Mouse (Mus musculus) WW6 (cell line): ENCODE results near the gene Flad1.

Source experiments
- DNase-seq: peaks from one replicate; pipeline ENCODE4 v3.0.0-alpha.2; 2013; ENCODE audit warnings: low read depth, low spot score

Gene Flad1

GRCm38 (mm10) chr3:89411490-89412393 is at the start of gene Flad1:
Gene Flad1, minus strand, starts transcription at chr3:89411870.
- peak; percentile 99 for DNase-seq

DNA sequence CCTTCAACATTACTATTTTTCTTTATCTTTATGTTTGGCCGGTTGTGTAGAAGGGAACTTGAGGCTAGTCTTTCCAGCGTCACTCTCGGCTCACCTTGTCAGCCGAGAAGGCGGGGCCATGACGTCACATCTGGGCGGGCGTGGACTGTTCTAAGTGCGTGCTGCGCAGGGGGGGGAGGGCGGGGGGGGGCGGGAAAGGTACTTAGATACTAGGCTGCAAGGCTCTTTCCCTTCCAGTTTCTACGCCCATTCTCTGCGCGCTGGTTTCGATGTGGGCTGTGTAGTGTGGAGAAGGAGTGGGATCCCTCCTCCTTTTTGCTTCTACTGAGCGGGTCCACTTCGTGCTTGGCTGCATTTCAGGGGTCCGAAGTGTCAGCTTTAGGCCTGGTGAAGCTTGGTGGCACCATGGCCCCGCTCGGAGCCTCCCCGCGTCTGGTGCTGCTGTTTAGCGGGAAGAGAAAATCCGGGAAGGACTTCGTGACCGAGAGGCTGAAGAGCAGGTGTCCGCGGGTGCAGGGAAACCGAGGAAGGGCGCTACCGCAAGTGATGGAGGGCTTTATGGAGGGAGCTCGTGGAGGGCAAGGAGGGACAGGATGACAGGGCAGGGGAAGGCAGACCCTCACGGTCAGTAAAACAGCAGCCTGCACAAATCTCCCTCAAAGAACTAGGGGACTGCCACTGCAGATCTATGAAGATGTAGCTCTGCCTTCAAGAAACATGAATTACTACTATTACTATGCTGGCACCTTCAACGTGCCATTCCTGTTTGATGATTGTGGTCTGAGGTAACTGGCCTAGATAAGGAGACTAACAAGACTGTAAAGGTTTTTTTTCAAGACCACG is 47.5 kb upstream of the Flad1 start:
- peak; percentile 75 for DNase-seq

DNA sequence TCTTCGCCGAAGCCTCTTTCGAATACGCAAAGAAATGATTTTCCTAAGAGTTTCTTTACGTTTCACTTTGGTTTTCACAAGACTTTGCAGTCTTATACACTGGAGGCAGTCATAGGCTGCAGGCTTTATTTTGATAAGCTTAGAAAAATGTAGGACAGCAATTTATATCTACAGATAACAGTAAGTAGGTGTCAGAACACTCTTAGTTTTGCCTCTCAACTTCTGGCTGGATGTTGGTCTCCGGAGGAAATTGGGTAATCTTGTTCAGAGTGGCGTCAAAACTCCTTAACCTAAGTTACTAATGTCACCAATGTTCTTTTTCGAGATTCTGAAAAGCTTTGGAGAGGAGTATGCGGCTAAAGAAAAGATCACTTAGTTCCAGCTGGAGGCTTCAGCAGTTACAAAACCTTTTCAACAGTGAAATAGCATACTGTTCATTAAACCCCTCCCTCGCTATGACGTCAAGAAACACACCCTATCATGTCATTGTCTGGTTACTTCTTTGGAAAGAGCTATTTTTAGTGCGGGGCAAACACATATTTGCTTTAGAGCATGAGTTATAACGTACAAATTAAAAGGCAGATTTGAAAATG is 46.8 kb upstream of the Flad1 start:
- DNase-seq = no peak

GRCm38 (mm10) chr3:89456726-89457665 is 45.3 kb upstream of the Flad1 start:
- peak; percentile 79 for DNase-seq

DNA sequence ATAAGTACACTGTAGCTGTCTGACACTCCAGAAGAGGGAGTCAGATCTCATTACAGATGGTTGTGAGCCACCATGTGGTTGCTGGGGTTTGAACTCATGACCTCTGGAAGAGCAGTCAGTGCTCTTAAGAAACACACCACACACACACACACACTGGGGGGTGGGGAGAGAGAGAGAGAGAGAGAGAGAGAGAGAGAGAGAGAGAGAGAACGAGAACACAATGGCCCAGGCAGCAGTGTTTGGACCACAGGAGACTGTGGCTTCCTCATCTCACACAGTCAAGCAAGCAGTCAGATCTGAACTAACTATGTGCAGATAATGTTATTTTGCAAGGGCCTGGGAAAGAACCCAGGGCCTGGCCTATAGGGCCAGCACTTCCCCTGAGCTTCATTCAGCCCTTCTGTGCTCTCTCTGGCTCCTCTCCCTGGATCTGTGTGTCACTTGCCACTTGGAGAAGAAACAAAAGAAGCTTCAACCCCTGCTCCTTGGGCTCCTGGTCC is 44.2 kb upstream of the Flad1 start:
- no peak for DNase-seq

DNA sequence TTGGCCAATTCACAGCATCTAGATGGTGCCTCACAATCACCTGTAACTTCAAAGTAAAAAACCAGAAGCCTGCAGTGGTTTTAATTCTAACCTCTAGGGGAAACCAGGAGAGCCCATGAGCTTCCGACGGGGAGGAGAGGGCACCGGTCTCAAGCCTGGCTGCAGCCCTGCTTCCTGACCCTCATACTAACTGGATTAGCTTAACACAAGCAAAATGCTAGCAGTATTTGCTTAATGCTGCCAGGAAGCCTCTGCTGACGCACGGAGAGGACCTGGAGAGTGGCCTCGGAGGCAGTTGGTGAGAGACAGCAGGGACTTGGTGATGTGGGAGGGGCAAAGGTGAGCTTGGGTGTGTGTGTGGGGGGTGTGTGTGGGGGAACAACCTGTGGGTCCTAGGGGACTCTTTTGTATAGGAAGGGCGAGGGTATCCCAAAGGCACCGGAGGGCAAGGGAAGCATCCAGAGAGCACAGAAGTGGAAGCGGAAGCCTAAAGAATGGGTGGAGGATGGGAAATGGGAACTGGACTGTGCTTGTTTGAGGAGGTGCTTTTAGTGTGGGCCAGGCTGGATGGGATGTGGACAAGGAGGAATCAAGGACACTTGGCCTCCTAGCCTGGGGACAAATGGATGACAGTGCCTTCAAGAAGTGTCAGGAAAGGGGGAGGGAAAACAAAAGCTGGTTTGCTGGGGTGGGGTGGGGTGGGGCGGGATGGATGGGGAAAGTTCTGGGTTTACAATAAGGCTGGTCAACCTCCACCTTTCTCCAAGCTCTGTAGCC is 42.9 kb upstream of the Flad1 start, which contains the start of gene Pmvk:
Gene Pmvk (plus strand): TSS at position 141 of the 777 bp plus-strand sequence.
- no peak for DNase-seq

DNA sequence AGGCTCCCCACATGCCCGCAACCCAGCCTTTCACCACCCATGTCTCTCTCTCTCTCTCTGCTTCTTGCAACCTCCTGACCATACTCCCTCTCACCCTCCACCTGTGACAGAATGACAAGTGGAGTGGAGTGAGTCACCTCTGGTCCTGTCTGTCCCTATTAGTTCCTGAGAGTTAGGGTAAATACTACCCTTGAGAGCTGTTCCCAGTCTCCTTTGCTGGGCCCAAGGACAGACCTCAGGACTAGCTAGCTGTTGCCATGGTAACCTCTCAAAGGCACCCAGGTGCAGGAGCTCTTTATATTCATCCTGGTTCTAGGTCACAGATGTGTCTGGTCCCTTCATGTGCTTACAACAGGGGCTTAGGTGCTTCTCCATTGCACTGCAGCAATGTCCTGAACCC is 40.2 kb upstream of the Flad1 start:
- no peak for DNase-seq

GRCm38 (mm10) chr3:89449541-89449940 is 37.9 kb upstream of the Flad1 start:
- DNase-seq = peak; percentile 94

DNA sequence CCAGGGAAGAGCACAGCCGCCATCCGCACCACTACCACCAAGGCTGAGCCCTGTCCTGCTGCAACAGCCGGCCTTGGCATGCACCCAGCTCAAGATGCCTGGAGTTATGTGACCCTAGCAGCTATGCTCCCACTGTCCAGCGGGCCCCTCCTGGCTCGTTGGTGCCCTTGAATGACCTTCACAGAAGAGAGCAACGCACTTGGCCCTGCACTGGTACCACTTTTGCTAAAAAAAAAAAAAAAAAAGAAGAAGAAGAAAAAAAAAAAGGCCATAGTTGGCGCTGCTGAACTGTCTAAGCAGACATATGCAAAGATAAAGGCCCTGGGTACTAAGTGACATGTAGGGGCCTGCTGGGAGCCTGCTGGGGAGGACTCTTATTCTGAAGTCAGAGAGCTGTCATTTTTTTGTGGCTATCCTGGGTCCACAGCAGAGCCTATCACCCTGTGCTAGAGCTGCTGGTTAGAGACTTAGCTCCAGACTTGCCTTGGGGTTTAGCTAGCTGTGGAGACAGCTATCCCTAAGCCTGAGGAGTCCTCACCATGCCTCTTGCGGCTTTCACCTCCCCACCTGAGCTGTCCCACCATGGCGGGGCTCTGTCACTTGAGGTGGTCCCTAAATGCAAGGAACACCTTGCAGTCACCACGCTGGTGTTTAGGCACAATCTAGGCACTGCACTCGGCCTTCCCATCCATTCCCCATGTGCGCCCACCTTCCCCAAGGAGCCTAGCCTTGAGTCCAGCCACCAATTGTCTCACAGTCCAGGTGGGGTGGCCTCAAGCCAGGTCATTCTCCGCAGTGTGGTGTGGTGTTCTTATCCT is 37.3 kb upstream of the Flad1 start:
- DNase-seq = no peak

DNA sequence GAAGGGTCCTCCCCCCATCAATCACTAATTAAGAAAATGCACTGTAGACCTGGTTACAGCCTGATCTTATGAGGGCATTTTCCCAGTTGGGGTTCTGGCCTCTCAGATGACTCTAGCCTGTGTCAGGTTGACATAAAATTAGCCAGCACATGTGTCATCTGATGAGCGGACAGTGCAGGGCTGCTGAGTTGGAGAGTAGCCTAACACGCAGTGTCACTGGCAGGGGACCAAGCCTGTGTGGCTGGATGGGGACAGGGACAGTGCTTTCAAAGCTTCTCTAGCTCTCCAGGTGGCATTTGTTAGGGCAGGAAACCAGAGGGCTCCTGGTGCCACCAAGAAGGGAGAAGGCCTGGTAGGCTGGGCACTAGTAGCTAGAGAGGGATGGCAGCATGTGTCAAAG is 29.0 kb upstream of the Flad1 start:
- no peak for DNase-seq

GRCm38 (mm10) chr3:89437269-89437668 is 25.6 kb upstream of the Flad1 start:
- DNase-seq = no peak

- DNase-seq = peak; percentile 61
Observed at GRCm38 (mm10) chr3:89436176-89437113, 24.8 kb upstream of the Flad1 start, which contains the start of gene Pbxip1. Gene Pbxip1, plus strand, starts transcription at chr3:89436706.

GRCm38 (mm10) chr3:89435041-89435440 is 23.4 kb upstream of the Flad1 start:
- DNase-seq = no peak

- no peak for DNase-seq
Observed at GRCm38 (mm10) chr3:89434532-89434931, 22.9 kb upstream of the Flad1 start.

DNA sequence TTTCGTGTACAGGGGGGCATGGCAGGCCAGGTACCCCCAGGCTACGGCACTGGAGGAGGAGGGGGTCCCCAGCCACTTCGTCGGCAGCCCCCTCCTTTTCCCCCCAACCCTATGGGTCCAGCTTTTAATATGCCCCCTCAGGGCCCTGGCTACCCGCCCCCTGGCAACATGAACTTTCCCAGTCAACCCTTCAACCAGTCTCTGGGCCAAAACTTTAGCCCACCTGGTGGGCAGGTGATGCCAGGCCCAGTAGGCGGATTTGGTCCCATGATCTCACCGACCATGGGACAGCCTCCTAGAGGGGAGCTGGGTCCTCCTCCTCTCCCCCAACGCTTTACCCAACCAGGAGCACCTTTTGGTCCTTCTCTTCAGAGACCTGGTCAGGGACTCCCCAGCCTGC is 20.9 kb upstream of the Flad1 start:
- no peak for DNase-seq

DNA sequence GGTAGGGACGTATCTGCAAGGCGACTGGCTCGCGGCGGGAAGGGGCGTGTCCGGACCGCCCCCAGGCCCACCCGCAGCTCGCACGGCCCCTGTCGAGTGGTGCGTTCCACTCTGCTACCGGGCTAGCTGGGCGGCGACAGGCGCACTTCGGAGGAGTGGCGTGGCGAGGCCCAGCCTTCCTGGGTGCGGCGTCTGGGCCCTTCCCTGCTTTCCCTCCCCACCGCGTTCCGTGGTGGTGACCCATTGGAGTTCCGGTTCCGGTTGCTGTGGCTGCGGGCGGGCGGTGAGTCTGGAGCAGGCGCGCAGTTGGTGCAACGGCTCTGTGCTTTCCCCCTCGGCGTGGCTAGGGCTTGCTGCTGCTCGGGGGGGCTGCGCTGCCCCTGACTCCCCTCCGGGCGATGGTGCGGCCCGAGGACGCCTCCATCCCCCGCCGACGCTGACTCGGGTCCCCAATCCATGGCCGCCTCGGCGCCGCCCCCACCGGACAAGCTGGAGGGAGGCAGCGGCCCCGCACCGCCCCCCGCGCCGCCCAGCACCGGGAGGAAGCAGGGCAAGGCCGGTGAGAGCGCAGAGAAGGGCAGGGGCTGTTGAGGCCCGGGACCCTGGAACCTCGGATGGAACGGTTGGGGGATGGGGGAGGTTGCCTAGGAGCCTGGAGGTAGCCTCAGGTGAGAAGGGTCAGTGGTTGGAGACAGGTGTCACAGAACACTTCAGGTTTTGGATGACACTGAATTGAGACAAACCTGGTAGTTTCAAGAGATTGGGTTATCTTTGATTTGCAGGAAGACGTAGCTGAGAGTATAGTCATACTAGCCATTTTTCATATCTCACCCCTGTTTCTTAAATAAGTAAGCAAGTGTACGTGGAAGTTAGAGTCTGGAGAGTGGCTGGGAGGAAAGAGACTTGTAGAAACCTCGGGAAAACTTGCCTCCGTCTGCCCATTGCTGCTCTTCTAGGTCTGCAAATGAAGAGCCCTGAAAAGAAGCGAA is 18.8 kb upstream of the Flad1 start, which contains the start of gene Pygo2:
Gene Pygo2 (plus strand): TSS at position 44 of the 989 bp plus-strand sequence.
- peak; percentile 92 for DNase-seq
